Mouse (Mus musculus): Measurements from ENCODE around the gene Lenep. TPM values are rescaled to one million over a fixed set of nuclear protein-coding genes. Genes with fewer than 3 reads are reported as not detected.
A peak's percentile ranks its signal among the peaks of the same experiment; 100 is the strongest.

Lenep gene
- total RNA-seq, 2 experiments from 2014 or later: 0.24 to 0.72 TPM

DNA sequence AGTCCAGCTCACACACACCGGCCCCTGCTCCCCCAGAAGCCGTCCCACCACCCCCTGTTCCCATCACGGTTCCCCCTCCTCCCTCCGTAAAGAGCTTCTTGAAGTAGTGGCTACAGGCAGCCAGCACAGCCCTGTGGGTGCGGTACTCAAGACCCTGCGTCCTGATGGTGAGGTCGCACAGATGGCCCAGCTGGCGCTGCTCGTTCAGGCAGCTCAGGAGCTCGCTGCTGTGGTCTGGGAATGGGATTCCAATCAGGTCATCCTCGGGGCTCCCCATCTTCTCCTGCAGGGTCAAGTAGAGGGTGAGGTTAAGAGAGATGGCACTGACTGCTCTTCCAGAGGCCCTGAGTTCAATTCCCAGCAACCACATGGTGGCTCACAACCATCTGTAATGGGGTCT, 21.4 kb downstream of the Lenep start:
- intact Hi-C loops (cut with DNase I): no loop called here

DNA sequence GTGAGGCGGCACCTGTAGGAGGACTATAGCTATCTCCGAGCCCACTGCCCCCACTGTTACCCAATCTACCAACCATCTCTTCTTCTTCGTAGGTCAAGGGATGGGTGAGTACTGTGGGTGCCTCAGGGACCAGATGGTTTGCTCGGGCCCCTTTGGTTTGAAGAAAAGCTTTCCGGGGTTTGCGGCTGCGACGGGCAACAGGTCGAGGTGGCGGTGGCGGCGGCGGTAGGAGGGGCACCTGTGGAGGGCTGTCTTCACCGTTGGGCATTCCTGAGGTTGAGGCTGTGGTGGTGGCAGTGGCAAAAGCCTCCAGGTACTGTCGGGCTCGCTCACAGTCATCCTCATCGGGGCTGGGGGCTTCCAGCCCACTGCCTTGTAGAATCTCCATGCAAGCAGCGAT, 21.9 kb downstream of the Lenep start:
- intact Hi-C loops (cut with DNase I): no loop called here
- no peak for DNase-seq

More for the DNA sequence above, 21.4 kb downstream of the Lenep start:
- no peak for DNase-seq

DNA sequence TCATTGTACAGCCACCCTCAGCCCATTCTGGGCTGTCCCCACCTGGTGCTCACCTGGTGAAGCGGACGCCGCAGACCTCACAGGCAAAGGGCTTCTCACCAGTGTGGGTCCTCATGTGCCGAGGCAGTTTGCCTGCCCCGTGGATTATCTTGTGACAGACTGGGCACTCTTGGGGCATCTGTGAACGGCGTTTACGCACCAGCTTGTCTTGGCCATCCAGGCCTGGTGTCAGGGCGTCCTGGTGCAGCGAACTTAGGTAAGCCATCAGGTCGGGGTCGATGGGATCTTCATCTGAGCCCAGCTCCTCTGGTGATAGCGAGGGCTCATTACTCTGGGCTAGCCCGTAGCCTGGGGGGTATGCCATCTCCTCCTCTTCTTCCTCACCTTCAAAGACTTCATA, 22.3 kb downstream of the Lenep start:
- intact Hi-C loops (cut with DNase I): no loop called here
- no peak for DNase-seq

DNA sequence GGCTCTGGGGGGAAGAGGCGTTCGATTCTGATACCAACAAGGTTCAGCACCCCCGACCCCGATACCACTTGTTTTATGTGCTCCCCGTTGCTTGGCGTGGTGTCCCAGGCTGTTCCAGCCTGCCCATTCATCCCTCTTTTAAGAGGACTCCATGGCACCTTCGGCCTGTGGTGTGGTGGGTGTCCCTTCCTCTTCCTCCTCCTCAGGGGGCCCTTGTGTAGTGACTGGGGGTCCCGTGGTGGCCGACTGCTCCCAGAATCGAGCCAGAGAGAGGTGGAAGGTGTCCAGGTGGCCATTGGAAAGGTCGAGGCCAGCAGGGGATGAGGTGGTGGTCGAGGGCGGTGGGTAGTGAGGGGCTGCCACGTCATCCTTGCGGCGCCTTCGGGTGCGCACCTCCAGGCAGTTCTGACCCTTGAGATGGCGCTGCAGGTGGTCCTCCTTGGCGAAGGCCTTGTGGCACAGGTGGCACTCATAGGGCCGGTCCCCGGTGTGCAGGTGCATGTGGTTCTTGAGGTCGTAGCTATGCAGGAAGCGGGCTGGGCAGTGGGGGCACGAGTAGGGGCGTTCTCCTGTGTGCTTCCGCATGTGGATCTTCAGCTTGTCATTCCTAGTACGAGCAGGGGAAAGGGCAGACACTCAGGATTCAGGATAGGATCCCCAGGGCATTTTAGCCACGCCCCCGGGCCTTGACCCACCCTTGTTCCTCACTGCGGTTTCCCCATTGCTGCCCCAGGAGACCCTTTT, 23.0 kb downstream of the Lenep start:
- intact Hi-C loops (cut with DNase I): loop anchor here (2.0 kb wide), 1 partner anchor 13 kb away; no protein-coding TSS in a partner anchor
- DNase-seq: no peak

DNA sequence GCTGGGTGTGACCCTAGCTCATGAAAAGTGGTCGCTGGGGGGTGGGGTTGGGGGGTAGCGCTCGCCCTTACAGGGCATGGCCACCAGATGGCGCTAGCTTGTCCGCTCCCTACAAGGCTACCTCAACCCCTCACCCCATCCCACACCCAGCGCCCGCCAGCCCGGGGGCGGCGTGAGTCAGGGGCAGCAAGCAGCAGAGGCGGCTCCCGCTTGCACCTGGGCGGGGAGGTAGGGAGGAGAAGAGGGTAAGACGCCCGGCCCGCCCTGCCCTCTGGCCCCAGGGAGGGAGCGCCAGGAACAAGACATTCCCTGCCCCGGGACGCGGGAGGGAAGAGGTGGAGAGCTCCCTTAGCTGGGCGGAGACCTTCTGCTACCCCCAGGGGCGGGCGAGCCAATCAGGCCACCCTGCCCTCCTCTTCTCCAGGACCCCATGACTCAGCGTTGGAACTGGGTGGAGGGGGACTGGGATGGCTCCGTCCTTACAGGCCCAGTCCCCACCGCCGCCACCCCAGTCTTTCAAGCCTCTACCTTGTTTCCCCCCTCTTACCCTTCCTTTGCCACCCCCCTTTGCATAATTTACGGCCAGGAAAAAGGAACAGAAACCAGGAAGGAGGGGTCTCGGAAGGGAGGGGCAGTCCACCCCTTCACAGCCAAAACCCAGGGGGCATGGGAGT, 24.1 kb downstream of the Lenep start:
- DNase-seq: peak; percentile 72 to 86
- intact Hi-C loops (cut with DNase I): loop anchor here (1.0 to 2.0 kb wide), 2 partner anchors 14 to 107 kb away; no protein-coding TSS in a partner anchor

DNA sequence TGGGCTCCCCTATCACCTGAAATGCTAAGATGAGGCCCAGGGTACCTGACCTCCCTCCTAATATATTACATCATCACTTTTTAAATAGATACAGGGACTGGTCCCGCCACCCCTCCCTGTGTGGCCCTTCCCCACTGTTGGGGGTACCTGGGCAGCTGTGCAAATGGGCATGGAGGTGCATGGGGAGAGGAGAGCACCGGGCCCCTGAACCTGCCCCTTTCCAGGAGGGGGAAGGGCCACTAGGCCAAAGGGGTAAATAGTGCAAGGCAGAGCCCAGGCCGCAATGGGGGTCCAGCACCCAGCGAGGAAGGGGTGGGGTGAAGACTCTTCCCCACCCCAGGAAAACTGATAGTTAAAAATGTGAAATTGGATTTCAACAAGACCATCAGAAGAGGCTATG, 24.8 kb downstream of the Lenep start:
- DNase-seq: no peak
- intact Hi-C loops (cut with DNase I): loop anchor here (1.0 to 2.0 kb wide), 2 partner anchors 15 to 107 kb away; no protein-coding TSS in a partner anchor

DNA sequence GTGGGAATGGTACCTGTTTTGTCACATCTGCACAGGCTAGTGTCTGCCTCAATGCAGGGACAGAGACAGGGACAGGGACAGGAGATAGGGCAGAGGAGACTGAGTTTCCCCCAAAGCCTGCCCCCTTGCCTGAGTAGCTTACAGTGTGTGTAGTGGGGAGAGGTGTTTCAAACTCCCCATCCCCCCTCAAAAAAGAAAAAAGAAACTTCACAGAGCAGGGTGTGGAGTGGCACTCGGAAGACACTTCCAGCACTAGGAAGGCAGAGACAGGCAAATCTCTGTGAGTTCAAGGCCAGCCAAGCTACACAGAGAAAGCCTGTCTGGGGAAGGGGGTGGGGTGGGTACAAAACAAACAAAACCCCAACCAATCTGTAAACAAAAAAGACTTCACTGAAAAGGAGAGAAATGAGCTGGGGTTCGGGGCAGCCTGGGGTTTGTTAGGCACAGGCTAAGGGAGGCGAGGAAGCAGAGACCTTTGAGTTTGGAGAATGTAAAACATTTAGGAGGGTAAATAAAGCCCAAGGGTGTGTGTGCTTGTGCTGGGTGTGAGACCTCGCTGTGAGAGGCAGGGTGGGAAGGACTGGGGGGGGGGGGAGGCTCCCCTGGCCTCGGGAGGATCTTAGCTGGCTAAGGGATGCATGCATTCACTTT, 28.9 kb downstream of the Lenep start:
- no peak for DNase-seq
- intact Hi-C loops (cut with DNase I): no loop called here

DNA sequence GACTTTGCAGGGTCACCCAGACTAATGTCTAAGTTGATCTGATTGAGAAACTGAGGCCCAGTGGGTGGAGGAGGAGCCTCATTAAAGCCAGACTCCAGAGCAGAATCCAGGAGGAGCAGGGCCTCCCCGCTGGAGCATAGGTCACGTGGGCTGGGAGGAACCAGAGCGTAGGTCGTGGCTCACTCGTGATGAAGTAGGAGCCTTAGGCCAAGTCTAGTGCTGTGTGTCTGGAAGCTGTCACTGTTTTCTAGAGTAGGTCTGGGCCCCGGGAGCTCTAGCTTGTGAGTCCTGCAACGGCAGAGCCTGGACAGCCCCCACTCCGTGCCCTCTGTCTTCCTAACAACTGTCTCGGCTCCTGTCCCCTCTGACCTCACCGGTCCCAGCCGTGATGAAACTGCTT, 35.3 kb downstream of the Lenep start:
- DNase-seq: no peak
- intact Hi-C loops (cut with DNase I): no loop called here

DNA sequence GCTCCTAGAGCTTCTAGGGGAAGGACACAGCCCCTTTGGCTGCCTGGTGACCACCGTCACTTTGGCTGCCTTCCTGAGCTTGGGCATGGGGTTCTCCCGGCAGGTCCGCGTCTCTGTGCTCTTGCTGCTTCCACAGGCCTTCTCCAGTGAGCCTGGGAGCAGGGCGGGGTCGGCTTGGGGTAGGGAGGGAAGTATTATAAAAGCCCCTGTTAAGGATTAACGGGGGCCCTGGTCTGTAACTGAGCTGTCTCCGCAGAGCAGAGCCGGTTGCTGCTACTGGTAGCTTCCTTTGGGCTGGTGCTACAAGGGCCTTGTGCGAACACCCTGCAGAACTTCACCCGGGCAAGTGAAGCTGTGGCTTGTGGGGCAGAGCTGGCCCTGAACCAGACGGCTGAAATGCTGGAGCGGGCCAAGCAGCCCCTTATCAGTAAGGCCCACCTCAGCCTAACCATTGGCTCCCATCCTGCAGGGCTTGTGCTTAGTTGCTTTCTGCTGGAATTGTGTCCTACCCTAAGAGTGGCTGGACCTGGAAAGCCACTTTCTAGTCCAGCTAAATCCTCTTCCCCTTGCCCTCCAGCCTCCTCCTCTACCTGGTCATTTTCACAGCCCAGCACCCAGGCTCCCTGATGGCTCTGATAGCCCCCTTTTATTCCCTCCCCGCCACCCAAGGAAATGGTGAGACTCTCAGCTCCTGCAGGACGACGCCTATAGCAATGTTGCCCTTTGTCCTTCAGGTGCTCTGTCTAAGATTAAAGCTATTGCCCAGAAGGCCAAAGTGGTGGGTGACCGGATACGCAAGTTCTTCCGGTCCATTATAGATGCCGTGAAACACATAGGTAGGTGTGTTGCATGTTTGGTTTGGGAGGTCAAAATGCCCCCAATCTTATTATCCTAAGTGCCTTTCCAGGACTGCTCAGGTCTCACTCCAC, 36.8 kb downstream of the Lenep start:
- intact Hi-C loops (cut with DNase I): no loop called here
- DNase-seq: no peak

DNA sequence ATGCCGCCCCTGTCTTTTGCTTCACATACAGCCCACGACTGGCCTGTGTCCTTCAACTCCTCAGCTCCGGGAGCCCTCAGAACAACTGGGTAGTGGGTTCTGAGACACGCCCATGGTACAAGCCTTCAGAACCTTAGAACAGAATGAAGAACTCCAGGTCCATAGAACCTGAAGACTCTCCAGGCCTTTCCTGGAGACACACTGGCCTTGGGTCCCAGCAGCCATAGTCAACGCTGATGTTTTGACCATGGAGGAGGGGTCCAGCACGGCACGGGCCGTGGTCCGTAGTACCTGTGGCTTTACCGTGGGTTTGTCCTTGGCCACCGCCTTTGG, 37.5 kb downstream of the Lenep start, which contains the start of gene Dcst1:
Gene Dcst1 (minus strand): TSS at position 101 of the 333 bp plus-strand sequence.
- DNase-seq: no peak
- intact Hi-C loops (cut with DNase I): no loop called here

DNA sequence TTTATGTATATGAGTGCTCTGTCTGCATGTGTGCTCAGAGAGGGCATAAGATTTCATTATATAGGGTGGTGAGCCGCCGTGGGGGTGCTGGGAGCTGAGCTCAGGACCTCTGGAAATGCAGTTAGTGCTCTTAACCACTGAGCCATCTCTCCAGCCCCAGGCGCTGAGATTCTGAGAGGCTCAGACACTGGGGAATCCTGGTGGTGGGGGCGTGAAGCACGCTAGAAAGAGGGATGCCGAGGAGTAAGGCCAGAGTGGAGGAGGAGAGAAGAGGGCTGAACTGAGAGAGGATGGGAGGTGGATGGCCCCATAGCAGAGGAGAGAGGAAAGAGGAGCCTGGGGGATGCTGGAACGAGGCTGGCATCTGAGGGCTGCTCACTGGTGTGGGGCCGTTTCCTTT, 38.0 kb downstream of the Lenep start:
- DNase-seq: no peak
- intact Hi-C loops (cut with DNase I): no loop called here

DNA sequence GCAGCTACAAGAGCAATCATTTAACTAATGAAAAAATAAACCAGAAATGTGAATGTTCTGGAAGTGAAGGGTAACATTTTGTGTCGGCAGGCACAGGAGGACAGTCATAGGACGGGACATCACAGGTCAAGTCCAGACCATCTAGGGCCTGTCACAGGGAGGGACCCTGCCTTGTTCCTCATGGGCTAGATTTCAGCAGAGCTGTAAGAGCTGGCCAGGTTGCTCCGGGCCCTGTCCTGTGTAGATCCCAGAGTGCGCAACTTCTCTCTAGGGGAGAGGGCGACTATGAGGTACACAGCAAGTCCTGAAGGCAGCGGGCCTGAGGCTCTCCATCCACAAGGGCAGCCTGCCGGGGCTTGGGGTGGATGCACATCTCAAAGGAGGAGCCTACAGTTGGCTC, 40.9 kb downstream of the Lenep start, which contains the start of gene Dcst2:
Gene Dcst2 (plus strand): TSS at position 301 of the 400 bp plus-strand sequence.
- DNase-seq: no peak
- intact Hi-C loops (cut with DNase I): no loop called here

DNA sequence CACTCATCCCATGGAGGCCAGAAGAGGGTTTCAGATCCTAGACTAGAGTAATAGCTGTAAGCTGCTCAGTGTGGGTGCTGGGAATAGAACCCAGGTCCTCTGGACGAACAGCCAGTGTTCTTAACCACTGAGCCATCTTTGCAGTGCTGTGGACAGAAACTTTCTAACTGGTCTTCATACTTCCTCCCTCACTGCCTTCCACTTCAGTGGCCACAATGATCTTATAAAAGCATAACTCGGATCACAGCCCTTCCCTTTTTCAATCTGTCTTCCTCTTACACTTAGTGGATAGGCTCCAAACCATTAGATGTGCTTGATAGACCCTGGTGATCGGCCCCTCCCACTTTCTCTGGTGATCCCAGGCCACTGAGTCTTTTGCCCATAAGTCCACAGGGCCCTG, 42.4 kb downstream of the Lenep start:
- intact Hi-C loops (cut with DNase I): no loop called here
- no peak for DNase-seq

DNA sequence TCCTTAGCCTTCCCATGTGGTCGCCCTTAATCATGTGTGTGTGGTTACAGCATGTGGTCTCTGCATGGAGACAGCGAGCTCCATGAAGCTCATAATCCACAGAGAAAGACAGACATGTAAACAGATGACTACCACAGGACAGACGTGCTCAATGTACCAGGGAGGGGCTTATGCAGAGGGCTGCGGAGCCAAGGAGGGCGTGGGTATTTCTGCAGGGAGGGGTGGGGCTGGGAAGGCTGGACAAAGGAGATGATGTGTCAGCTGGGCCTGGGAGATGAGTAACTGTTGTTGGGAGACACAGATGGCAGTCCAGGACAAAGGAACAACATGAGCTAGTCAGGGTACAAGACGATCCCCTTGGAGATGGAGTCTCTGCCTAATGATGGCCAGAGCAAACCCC, 43.0 kb downstream of the Lenep start:
- intact Hi-C loops (cut with DNase I): no loop called here
- no peak for DNase-seq

DNA sequence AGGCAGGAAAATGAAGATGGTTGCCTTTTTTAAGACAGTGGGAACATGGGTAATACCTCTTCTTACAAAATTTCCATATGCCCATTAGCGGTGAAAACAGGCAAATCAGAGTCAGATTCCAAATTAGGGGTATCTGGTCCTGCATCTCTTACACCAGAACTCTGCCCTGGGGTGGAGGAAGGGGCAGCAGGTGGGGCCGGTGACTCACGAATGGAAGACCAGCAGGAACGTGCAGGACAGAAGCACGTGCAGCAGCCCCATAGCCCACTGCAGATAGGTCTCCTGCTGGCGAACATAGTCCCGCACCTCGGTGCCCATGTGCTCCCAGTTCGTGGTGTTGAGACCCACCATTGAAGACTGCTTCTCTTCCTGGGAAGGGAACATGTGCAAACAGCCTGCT, 46.6 kb downstream of the Lenep start:
- intact Hi-C loops (cut with DNase I): no loop called here
- no peak for DNase-seq

DNA sequence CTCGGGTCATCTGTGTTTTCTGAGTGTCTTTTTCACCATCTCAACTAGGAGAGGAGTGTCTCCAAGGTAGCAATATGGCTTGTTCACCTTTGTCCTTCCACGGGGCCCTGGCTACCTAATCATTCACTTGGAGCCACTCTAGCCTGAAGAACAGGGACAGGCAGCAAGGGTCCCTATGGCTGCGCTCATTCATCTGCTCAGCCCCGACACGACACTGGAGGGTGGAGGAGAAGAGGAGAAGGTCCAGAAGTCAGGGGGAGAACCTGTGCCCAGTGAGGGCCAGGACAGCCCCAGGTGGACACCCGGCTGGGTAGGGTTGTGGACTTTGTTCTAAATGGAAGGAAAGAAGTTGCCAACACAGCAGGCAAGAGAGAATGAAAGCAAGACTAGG, 47.1 kb downstream of the Lenep start:
- intact Hi-C loops (cut with DNase I): no loop called here
- DNase-seq: no peak

DNA sequence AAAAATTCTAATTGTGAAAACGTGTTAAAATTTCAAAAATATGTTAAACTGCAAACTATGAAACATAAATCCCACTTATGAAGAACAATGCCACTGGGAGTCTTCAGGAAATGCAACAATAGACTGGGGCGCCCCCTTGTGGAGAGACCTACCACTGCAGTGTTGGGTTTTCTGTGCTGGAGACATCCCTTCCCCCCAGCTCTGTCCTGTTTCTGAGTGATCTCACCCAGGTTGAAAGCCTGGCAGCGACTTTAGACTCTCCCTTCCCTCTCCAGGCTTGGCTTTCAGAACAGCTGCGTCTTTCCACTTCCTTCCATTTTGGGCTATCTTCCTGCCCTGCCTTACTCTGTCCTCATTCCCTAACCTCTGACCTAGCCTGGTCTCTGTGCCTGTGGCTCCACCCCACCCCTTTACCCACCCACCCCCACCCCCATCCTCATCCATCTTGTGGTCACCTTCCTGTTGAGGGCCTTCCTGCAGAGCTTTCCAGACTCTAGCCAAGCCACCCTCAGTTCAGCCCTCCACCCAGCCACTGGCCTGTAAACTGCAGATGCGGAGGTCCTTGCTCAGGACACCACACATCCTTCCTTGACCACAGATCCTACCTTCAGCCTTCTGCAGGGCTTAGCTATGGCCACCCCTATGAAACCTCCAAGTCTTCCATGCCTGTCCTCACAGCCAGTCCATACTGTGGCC, 47.6 kb downstream of the Lenep start:
- peak; percentile 88 to 91 for DNase-seq
- intact Hi-C loops (cut with DNase I): loop anchor here (1.0 to 5.0 kb wide), 3 partner anchors 15 to 103 kb away; no protein-coding TSS in a partner anchor

DNA sequence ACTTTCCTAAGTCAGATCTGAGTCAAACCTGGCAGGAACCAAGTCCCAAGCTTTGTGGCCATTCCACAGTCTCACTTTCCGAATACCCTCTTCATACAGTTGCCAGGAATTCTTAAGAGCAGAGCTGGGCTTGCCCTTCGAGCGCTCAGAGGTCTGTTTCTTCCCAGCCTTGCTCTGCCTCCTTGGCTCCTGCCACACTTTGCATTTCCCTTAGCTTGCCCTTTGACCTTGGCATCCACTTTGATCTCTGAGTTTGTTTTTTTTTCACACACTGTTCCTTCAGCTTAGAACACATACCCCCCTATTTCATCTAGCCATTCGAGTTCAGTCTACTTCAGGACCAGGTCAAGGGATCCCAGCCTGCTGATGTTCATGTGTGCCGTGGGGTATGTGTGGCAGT, 51.3 kb downstream of the Lenep start:
- intact Hi-C loops (cut with DNase I): loop anchor here (5.0 kb wide), 1 partner anchor 99 kb away; no protein-coding TSS in a partner anchor
- DNase-seq: no peak
